Mouse (Mus musculus) E14TG2a.4 (cell line): ENCODE data around the gene Ezr.

Experiments used
- H3K27me3 ChIP-seq: 2 replicates; pipeline ENCODE4 v1.6.1; 2014; ENCODE audit warnings: low read length, control low read depth; ENCODE audit not compliant: insufficient read depth
- H3K36me3 ChIP-seq: 2 replicates; pipeline ENCODE4 v1.6.1; 2014; ENCODE audit warnings: low read length, control low read depth; ENCODE audit not compliant: insufficient read depth
- H3K4me1 ChIP-seq: replicated peaks from 2 replicates; pipeline ENCODE4 v1.6.1; 2014; ENCODE audit warnings: low read depth, low read length, control low read depth
- H3K4me3 ChIP-seq: replicated peaks from 2 replicates; pipeline ENCODE4 v1.5.1; 2014; ENCODE audit warnings: mild to moderate bottlenecking, low read length
- H3K9me3 ChIP-seq: 2 replicates; pipeline ENCODE4 v1.6.1; 2014; ENCODE audit warnings: low read length, control low read depth
- CTCF ChIP-seq: conservative IDR thresholded peaks from 2 replicates; pipeline ENCODE4 v1.5.1; 2014; ENCODE audit warnings: low read length
- NANOG ChIP-seq: IDR thresholded peaks from 2 replicates; pipeline ENCODE4 v1.6.1; 2014; ENCODE audit warnings: borderline replicate concordance, low read length, mixed read lengths
- POU5F1 ChIP-seq: IDR thresholded peaks from 2 replicates; pipeline ENCODE4 v1.6.1; 2014; ENCODE audit warnings: low read length, borderline replicate concordance

Gene Ezr

GRCm38 (mm10) chr17:6757902-6758301 is 24.7 kb downstream of the Ezr start:
- H3K4me3 ChIP-seq = peak overlapping the region; percentile 39
- TF ChIP-seq CTCF (no peak), POU5F1 (no peak), NANOG (no peak)

GRCm38 (mm10) chr17:6755873-6756272 is 26.7 kb downstream of the Ezr start:
- peaks cover 89% of the 10 kb centered on the region for H3K36me3 ChIP-seq
- H3K4me1 ChIP-seq = peaks cover 40% of the 10 kb centered on the region
- TF ChIP-seq CTCF (no peak), POU5F1 (no peak), NANOG (no peak)
- H3K27me3 ChIP-seq = no peaks in the 10 kb centered on the region
- H3K4me3 ChIP-seq = no peak overlapping the region
- peaks cover 90% of the 10 kb centered on the region for H3K9me3 ChIP-seq

More at GRCm38 (mm10) chr17:6757902-6758301, 24.7 kb downstream of the Ezr start:
- H3K27me3 ChIP-seq = no peaks in the 10 kb centered on the region
- peaks cover 69% of the 10 kb centered on the region for H3K9me3 ChIP-seq
- peaks cover 76% of the 10 kb centered on the region for H3K36me3 ChIP-seq
- H3K4me1 ChIP-seq = peaks cover 54% of the 10 kb centered on the region

- Histone ChIP-seq H3K27me3 (no peaks in the 10 kb centered on the region), H3K36me3 (peaks cover 96% of the 10 kb centered on the region), H3K4me3 (0 out of 2 replicates have a peak overlapping the region, but pooled peaks have one; percentile 5), H3K9me3 (peaks cover 97% of the 10 kb centered on the region), H3K4me1 (peaks cover 35% of the 10 kb centered on the region)
- TF ChIP-seq CTCF = no peak
- TF ChIP-seq POU5F1 = no peak
- TF ChIP-seq NANOG = no peak
These were observed 27.4 kb downstream of the Ezr start for GRCm38 (mm10) chr17:6755176-6755575.

GRCm38 (mm10) chr17:6752375-6752774 is 30.2 kb downstream of the Ezr start:
- peaks cover 100% of the 10 kb centered on the region for H3K36me3 ChIP-seq
- H3K4me3 ChIP-seq = no peak overlapping the region; the same call in 1 of the 2 replicates
- H3K9me3 ChIP-seq = peaks cover 100% of the 10 kb centered on the region
- peaks cover 8% of the 10 kb centered on the region for H3K4me1 ChIP-seq
- no peaks in the 10 kb centered on the region for H3K27me3 ChIP-seq
- no peak for TF ChIP-seq NANOG
- TF ChIP-seq CTCF = no peak
- no peak for TF ChIP-seq POU5F1

- TF ChIP-seq CTCF (no peak), POU5F1 (no peak), NANOG (no peak)
- Histone ChIP-seq H3K27me3 (no peaks in the 10 kb centered on the region), H3K9me3 (peaks cover 100% of the 10 kb centered on the region), H3K4me1 (no peaks in the 10 kb centered on the region), H3K36me3 (peaks cover 100% of the 10 kb centered on the region), H3K4me3 (0 out of 2 replicates have a peak overlapping the region, but pooled peaks have one; percentile 3)
These were observed 31.2 kb downstream of the Ezr start for GRCm38 (mm10) chr17:6751221-6751859.

GRCm38 (mm10) chr17:6748779-6749464 is 33.7 kb downstream of the Ezr start:
- no peaks in the 10 kb centered on the region for H3K27me3 ChIP-seq
- H3K4me3 ChIP-seq = peak overlapping the region; percentile 5; the same call in 1 of the 2 replicates
- peaks cover 100% of the 10 kb centered on the region for H3K36me3 ChIP-seq
- no peak for TF ChIP-seq POU5F1
- no peak for TF ChIP-seq NANOG
- no peak for TF ChIP-seq CTCF
- H3K4me1 ChIP-seq = no peaks in the 10 kb centered on the region
- peaks cover 100% of the 10 kb centered on the region for H3K9me3 ChIP-seq

GRCm38 (mm10) chr17:6747478-6747877 is 35.1 kb downstream of the Ezr start:
- no peaks in the 10 kb centered on the region for H3K27me3 ChIP-seq
- peaks cover 100% of the 10 kb centered on the region for H3K9me3 ChIP-seq
- peaks cover 100% of the 10 kb centered on the region for H3K36me3 ChIP-seq
- H3K4me1 ChIP-seq = no peaks in the 10 kb centered on the region
- TF ChIP-seq NANOG = no peak
- peak overlapping the region; percentile 23 for H3K4me3 ChIP-seq

- H3K4me3 ChIP-seq = peak overlapping the region; percentile 46; the same call in 1 of the 2 replicates
- peaks cover 100% of the 10 kb centered on the region for H3K9me3 ChIP-seq
- peaks cover 100% of the 10 kb centered on the region for H3K36me3 ChIP-seq
- no peaks in the 10 kb centered on the region for H3K4me1 ChIP-seq
- H3K27me3 ChIP-seq = no peaks in the 10 kb centered on the region
- TF ChIP-seq POU5F1 = no peak
- TF ChIP-seq CTCF = no peak
- no peak for TF ChIP-seq NANOG
These were observed 35.9 kb downstream of the Ezr start for GRCm38 (mm10) chr17:6746452-6747231.

- Histone ChIP-seq H3K9me3 (peaks cover 100% of the 10 kb centered on the region), H3K27me3 (no peaks in the 10 kb centered on the region), H3K4me3 (peak overlapping the region; percentile 46; the same call in 1 of the 2 replicates), H3K36me3 (peaks cover 100% of the 10 kb centered on the region), H3K4me1 (no peaks in the 10 kb centered on the region)
- TF ChIP-seq NANOG = no peak
- TF ChIP-seq POU5F1 = no peak
- no peak for TF ChIP-seq CTCF
These were observed 36.6 kb downstream of the Ezr start for GRCm38 (mm10) chr17:6745975-6746374.
